Mouse (Mus musculus) cortical plate, adult 2 months (tissue): ENCODE measurements around the gene Pp2d1.

ENCODE experiments used
- CTCF ChIP-seq: fragments of 200-500 bp; IDR thresholded peaks from 2 replicates; pipeline ENCODE4 v1.5.1; 2011; ENCODE audit warnings: mild to moderate bottlenecking, control low read depth, low read length; ENCODE audit not compliant: insufficient read depth; ENCODE audit errors: extremely low read depth
- POLR2A ChIP-seq: fragments of 200-500 bp; IDR thresholded peaks from 2 replicates; pipeline ENCODE4 v1.6.1; 2011; ENCODE audit warnings: mild to moderate bottlenecking, low read length, control low read depth; ENCODE audit not compliant: insufficient read depth; ENCODE audit errors: extremely low read depth

DNA sequence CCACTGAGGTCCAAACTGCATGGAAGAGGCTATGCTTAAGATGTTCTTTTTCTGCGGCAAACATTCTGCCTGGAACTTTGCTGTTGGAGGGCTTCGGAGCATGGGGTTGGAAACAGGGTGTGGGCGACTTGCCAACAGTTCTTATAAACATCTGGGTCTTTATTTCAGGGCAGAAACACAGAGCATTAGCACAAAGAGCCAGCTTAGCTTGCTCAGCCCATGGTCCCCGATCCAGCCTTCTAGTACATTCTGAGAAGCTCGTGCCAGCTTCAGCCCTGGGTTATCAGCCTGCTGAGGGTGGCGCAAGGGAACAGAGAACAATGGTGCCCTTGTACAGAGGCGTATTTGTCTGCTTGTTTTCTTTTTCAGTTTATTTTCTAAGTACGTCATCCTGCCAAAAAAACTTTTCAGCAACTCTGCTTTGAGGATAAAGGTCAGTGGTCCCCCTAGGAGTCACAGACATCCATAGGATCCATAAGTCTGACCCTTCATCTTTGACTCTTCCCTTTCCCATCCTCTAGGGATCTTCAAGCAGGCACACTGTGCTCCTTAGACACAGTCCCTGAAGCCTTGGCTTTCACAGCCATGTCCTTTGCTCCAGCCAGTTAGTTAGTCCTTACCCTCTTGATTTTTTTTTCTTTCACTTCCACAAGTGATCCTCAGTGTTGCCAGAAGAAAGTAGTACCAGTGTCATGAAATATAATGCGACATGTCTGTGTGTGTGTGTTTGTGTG is 4.5 kb upstream of the Pp2d1 start:
- TF ChIP-seq CTCF (no peak), POLR2A (no peak)
